Mouse (Mus musculus): Measurements from ENCODE around the gene Dennd5b.

DNA sequence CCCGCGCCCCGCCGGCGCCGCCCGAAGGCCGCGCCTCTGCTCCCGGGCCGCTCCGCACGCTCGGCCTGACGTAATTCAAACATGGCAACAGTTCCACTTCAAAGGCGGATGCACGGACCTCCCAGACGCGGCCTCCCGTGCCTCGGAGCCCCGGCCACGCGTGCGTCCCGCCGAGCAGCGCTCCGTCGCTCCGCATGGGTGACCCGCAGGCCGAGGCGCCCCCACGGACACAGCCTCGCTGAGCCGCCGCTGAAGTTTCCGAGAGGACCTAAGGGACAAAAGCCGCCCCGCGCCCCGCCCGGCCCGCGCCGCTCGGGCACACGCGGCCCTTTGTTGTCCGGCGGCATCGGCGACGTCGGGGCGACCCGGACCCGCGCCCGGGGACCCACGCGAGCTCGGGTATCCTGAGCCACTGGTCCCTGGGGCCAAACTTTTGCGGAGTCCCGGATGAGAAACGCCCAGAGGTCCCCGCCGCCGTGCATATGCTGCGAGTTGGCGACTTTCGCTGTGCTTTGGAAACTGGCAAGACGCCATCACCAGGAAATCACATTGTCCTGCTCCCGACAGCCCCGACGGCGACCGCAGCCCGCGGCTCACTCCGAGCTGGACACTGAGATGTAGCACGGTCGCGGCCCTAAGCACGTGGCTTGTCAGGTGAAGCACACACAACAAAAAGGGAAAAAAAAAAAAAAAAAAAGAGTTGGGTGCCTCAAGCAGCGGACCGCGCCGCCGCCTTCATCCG, 156.5 kb downstream of the Dennd5b start:
- peak; percentile 79; the same call in 1 of the 2 replicates for TF ChIP-seq MAX (IDR thresholded peaks at IDR 0.05; ENCODE audit: low read length)
- TF ChIP-seq NELFE (IDR thresholded peaks at IDR 0.05; ENCODE audit: low read depth, low read length): no peak; the same call in 1 of the 2 replicates
- TF ChIP-seq CTCF (IDR thresholded peaks at IDR 0.05 in 2 of 3, conservative IDR thresholded peaks at IDR 0.05 in 1 of 3; ENCODE audit: control insufficient read depth in 1 of 3, insufficient read depth in 1 of 3, low read depth in 2 of 3, low read length in 3 of 3, poor library complexity in 1 of 3, severe bottlenecking in 1 of 3): no peak
- no peak for TF ChIP-seq MEF2A (IDR thresholded peaks at IDR 0.05; ENCODE audit: extremely low read depth, insufficient replicate concordance, low read depth, low read length, poor library complexity, severe bottlenecking)
- TF ChIP-seq E2F4 (IDR thresholded peaks at IDR 0.05; ENCODE audit: borderline replicate concordance, low read depth, low read length): no peak
- no peak for TF ChIP-seq MAFK (IDR thresholded peaks at IDR 0.05; ENCODE audit: borderline replicate concordance, low read depth, low read length)
- TF ChIP-seq TBP (IDR thresholded peaks at IDR 0.05; ENCODE audit: low read depth, low read length): no peak; the same call in 1 of the 2 replicates

Measured in MEL (cell line).